Mouse (Mus musculus): ENCODE data around the gene Map3k12. TPM values are rescaled to one million over a fixed set of nuclear protein-coding genes. Genes with fewer than 3 reads are reported as not detected.

The Map3k12 gene
- polyA plus RNA-seq, 1 experiment: 2.1 TPM

DNA sequence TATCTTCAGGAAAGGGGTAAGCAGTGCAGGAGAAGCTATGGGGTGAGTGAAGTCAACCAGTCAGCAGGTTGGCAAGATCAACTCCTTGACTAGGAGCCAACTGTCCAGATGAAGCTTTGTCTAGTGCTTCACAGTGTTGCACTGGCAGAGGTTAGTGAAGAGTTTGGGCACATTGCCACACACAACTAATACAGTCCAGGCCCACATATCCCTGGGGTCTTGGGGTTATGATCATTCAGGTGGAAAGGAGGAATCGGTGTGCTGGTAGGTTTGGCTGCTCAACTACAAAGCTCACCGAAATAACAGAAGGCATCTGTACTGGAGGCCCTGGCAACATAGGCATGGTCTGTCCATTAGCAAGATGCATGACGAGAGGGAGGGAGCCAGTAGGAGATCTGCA lies 30.6 kb upstream of the Map3k12 start:
- 97% methylated on average over 3 of the region's 3 CpGs for WGBS
- Histone ChIP-seq H3K4me3 (ENCODE audit: low read depth, low read length) (no peak overlapping the region), H3K36me3 (ENCODE audit: control insufficient read depth, insufficient read depth, low read length) (peaks cover 42% of the 10 kb centered on the region), H3K27ac (ENCODE audit: insufficient read depth, low read depth, low read length) (no peak overlapping the region), H3K27me3 (ENCODE audit: control insufficient read depth, insufficient read depth, low read length) (no peaks in the 10 kb centered on the region), H3K4me1 (ENCODE audit: control insufficient read depth, insufficient read depth, insufficient read length, low read length) (no peaks in the 10 kb centered on the region)
- TF ChIP-seq CTCF (IDR thresholded peaks at IDR 0.05; ENCODE audit: extremely low read depth, insufficient read length, insufficient replicate concordance, low read depth, low read length) (no peak), POLR2A (IDR thresholded peaks at IDR 0.05; ENCODE audit: low read depth, low read length) (no peak)

DNA sequence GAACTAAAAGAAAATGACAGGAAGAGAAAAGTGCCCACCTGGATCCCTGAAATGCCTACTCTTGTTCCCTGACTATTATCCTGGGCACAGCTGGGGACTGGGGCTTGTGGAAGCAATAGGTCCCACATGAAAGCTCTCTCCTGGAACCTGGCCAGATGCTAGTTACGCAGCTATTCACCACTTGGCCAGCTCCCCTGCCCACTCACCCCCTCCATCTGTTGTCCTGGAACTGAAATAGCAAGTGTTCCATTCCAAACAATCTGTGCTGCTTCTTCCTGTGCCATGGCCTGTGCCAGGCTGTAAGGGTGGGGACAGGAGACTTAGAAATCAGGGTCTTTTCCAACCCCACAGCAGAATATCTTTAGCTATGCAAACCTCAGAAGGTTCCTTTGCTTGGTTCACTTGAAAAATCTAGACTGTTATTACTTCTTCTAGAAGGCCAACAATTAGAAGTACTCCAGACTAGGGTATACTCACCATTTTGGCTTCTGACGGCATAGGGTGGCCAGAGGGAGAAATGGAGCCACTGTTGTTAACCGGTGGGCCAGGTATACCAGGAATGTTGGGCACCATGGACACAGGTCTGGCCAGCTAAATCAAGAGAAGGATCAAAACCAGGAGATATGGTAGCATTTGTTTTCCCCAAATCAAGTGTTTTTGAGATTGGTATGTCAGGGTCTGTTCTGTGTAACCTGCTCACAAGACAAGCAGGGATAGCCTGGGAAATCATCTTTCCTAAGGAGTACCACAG lies 30.0 kb upstream of the Map3k12 start:
- Histone ChIP-seq H3K27me3 (ENCODE audit: control insufficient read depth, insufficient read depth, low read length) (no peaks in the 10 kb centered on the region), H3K4me1 (ENCODE audit: control insufficient read depth, insufficient read depth, insufficient read length, low read length) (no peaks in the 10 kb centered on the region), H3K4me3 (ENCODE audit: low read depth, low read length) (no peak overlapping the region), H3K27ac (ENCODE audit: insufficient read depth, low read depth, low read length) (no peak overlapping the region), H3K36me3 (ENCODE audit: control insufficient read depth, insufficient read depth, low read length) (peaks cover 40% of the 10 kb centered on the region)
- no peak for TF ChIP-seq CTCF (IDR thresholded peaks at IDR 0.05; ENCODE audit: extremely low read depth, insufficient read length, insufficient replicate concordance, low read depth, low read length)
- TF ChIP-seq POLR2A (IDR thresholded peaks at IDR 0.05; ENCODE audit: low read depth, low read length): no peak
- WGBS: 84% methylated on average over 3 of the region's 3 CpGs

- H3K4me1 ChIP-seq (ENCODE audit: control insufficient read depth, insufficient read depth, insufficient read length, low read length): no peaks in the 10 kb centered on the region
- H3K4me3 ChIP-seq (ENCODE audit: low read depth, low read length): no peak overlapping the region
- 93% methylated on average over 3 of the region's 3 CpGs for WGBS
- H3K27me3 ChIP-seq (ENCODE audit: control insufficient read depth, insufficient read depth, low read length): no peaks in the 10 kb centered on the region
- H3K36me3 ChIP-seq (ENCODE audit: control insufficient read depth, insufficient read depth, low read length): peaks cover 38% of the 10 kb centered on the region
- TF ChIP-seq CTCF (IDR thresholded peaks at IDR 0.05; ENCODE audit: extremely low read depth, insufficient read length, insufficient replicate concordance, low read depth, low read length): no peak
- TF ChIP-seq POLR2A (IDR thresholded peaks at IDR 0.05; ENCODE audit: low read depth, low read length): no peak
- no peak overlapping the region for H3K27ac ChIP-seq (ENCODE audit: insufficient read depth, low read depth, low read length)
Observed at GRCm38 (mm10) chr15:102546246-102546645, 29.4 kb upstream of the Map3k12 start.

DNA sequence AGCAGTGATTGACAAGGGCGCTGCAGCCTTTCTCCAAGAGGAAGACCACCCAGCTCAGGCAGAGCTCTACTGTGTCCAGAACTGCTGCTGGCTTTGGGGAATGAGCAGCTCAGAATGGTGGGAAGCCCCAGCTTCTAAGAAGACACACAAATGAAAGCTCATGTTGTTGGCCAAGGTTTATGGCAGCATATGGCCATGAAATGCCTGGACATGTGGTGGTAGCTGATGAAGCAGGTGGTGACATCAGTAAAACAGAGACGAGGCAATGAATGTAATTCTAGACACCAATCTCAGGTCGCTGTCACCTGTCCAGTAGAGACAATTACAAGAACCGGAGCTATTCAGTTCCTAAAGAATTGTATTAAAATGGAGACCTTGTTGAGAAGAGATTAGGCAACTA lies 27.9 kb upstream of the Map3k12 start:
- Histone ChIP-seq H3K4me3 (ENCODE audit: low read depth, low read length) (no peak overlapping the region), H3K27me3 (ENCODE audit: control insufficient read depth, insufficient read depth, low read length) (no peaks in the 10 kb centered on the region), H3K36me3 (ENCODE audit: control insufficient read depth, insufficient read depth, low read length) (peaks cover 46% of the 10 kb centered on the region), H3K4me1 (ENCODE audit: control insufficient read depth, insufficient read depth, insufficient read length, low read length) (no peaks in the 10 kb centered on the region), H3K27ac (ENCODE audit: insufficient read depth, low read depth, low read length) (no peak overlapping the region)
- TF ChIP-seq CTCF (IDR thresholded peaks at IDR 0.05; ENCODE audit: extremely low read depth, insufficient read length, insufficient replicate concordance, low read depth, low read length): no peak
- no peak for TF ChIP-seq POLR2A (IDR thresholded peaks at IDR 0.05; ENCODE audit: low read depth, low read length)
- 91% methylated on average over 4 of the region's 4 CpGs for WGBS

- no peak overlapping the region for H3K4me3 ChIP-seq (ENCODE audit: low read depth, low read length)
- TF ChIP-seq CTCF (IDR thresholded peaks at IDR 0.05; ENCODE audit: extremely low read depth, insufficient read length, insufficient replicate concordance, low read depth, low read length): no peak
- TF ChIP-seq POLR2A (IDR thresholded peaks at IDR 0.05; ENCODE audit: low read depth, low read length): no peak
- no peaks in the 10 kb centered on the region for H3K27me3 ChIP-seq (ENCODE audit: control insufficient read depth, insufficient read depth, low read length)
- WGBS: 90% methylated on average over 7 of the region's 7 CpGs
- no peak overlapping the region for H3K27ac ChIP-seq (ENCODE audit: insufficient read depth, low read depth, low read length)
- H3K36me3 ChIP-seq (ENCODE audit: control insufficient read depth, insufficient read depth, low read length): peaks cover 55% of the 10 kb centered on the region
- peaks cover 3% of the 10 kb centered on the region; the same call in 1 of the 2 replicates for H3K4me1 ChIP-seq (ENCODE audit: control insufficient read depth, insufficient read depth, insufficient read length, low read length)
Observed at GRCm38 (mm10) chr15:102533926-102534325, 17.1 kb upstream of the Map3k12 start.

- 91% methylated on average over 3 of the region's 3 CpGs for WGBS
- peaks cover 58% of the 10 kb centered on the region for H3K36me3 ChIP-seq (ENCODE audit: control insufficient read depth, insufficient read depth, low read length)
Observed at GRCm38 (mm10) chr15:102532106-102532900, 15.4 kb upstream of the Map3k12 start.

GRCm38 (mm10) chr15:102531586-102531985 lies 14.7 kb upstream of the Map3k12 start:
- 91% methylated on average over 4 of the region's 4 CpGs for WGBS
- no peaks in the 10 kb centered on the region for H3K27me3 ChIP-seq (ENCODE audit: control insufficient read depth, insufficient read depth, low read length)
- H3K27ac ChIP-seq (ENCODE audit: insufficient read depth, low read depth, low read length): no peak overlapping the region
- TF ChIP-seq CTCF (IDR thresholded peaks at IDR 0.05; ENCODE audit: extremely low read depth, insufficient read length, insufficient replicate concordance, low read depth, low read length) (no peak), POLR2A (IDR thresholded peaks at IDR 0.05; ENCODE audit: low read depth, low read length) (no peak)
- peaks cover 55% of the 10 kb centered on the region for H3K36me3 ChIP-seq (ENCODE audit: control insufficient read depth, insufficient read depth, low read length)
- H3K4me1 ChIP-seq (ENCODE audit: control insufficient read depth, insufficient read depth, insufficient read length, low read length): peaks cover 3% of the 10 kb centered on the region; the same call in 1 of the 2 replicates
- no peak overlapping the region for H3K4me3 ChIP-seq (ENCODE audit: low read depth, low read length)

More at GRCm38 (mm10) chr15:102532106-102532900, 15.4 kb upstream of the Map3k12 start:
- TF ChIP-seq POLR2A (IDR thresholded peaks at IDR 0.05; ENCODE audit: low read depth, low read length): no peak
- no peak for TF ChIP-seq CTCF (IDR thresholded peaks at IDR 0.05; ENCODE audit: extremely low read depth, insufficient read length, insufficient replicate concordance, low read depth, low read length)
- Histone ChIP-seq H3K4me3 (ENCODE audit: low read depth, low read length) (no peak overlapping the region), H3K4me1 (ENCODE audit: control insufficient read depth, insufficient read depth, insufficient read length, low read length) (peaks cover 3% of the 10 kb centered on the region; the same call in 1 of the 2 replicates), H3K27me3 (ENCODE audit: control insufficient read depth, insufficient read depth, low read length) (no peaks in the 10 kb centered on the region), H3K27ac (ENCODE audit: insufficient read depth, low read depth, low read length) (no peak overlapping the region)

Data from small intestine, adult 2 months (tissue).